ENCODE assay signal across 7 mouse cellular contexts in genomic region chr1:182490568-182490967, GRCm38 (mm10). TPM values are rescaled to one million over a fixed set of nuclear protein-coding genes. Genes with fewer than 3 reads are reported as not detected.
DNase-seq lines count a peak whose midpoint lies in the region; ATAC-seq and TF ChIP-seq lines count a peak whose summit lies in the region.

No protein-coding gene starts in this region.

- peaks cover 6% of the 10 kb centered on the region; the same call in 1 of the 2 replicates for H3K36me3 ChIP-seq in liver, adult 2 months (ENCODE audit: control insufficient read depth, insufficient read depth, low read length)
- H3K36me3 ChIP-seq in liver, embryonic 11.5 days (ENCODE audit: control insufficient read depth, insufficient read depth, low read length) = peaks cover 11% of the 10 kb centered on the region; the same call in 1 of the 2 replicates
- H3K36me3 ChIP-seq in forebrain, embryonic 15.5 days = peaks cover 23% of the 10 kb centered on the region

- H3K4me2 ChIP-seq in liver, embryonic 11.5 days = no peak overlapping the region
- no peak overlapping the region for H3K4me2 ChIP-seq in forebrain, embryonic 15.5 days (replicated peaks)

- no peak overlapping the region for H3K4me3 ChIP-seq in liver, adult 2 months (ENCODE audit: insufficient read depth, low read depth, low read length)
- H3K4me3 ChIP-seq in liver, embryonic 11.5 days (ENCODE audit: low read depth, low read length) = no peak overlapping the region
- H3K4me3 ChIP-seq in forebrain, embryonic 15.5 days = no peak overlapping the region

- peaks cover 7% of the 10 kb centered on the region for H3K4me1 ChIP-seq in liver, adult 2 months (ENCODE audit: control insufficient read depth, insufficient read depth, low read length)
- H3K4me1 ChIP-seq in liver, embryonic 11.5 days (replicated peaks; ENCODE audit: control insufficient read depth, insufficient read depth, low read length) = peaks cover 11% of the 10 kb centered on the region
- H3K4me1 ChIP-seq in forebrain, embryonic 15.5 days = peaks cover 9% of the 10 kb centered on the region; the same call in 1 of the 2 replicates

- WGBS in liver, adult 2 months = 87% methylated on average over 7 of the region's 7 CpGs
- WGBS in liver, embryonic 11.5 days = 71% methylated on average over 7 of the region's 7 CpGs
- WGBS in forebrain, embryonic 15.5 days = 82% methylated on average over 7 of the region's 7 CpGs

- 0 out of 2 replicates have a peak, but pooled peaks have one; percentile 18 for TF ChIP-seq CTCF in liver, adult 2 months (IDR thresholded peaks at IDR 0.05; ENCODE audit: low read depth, low read length)

- no peak for TF ChIP-seq POLR2A in liver, adult 2 months (IDR thresholded peaks at IDR 0.05; ENCODE audit: extremely low read depth, insufficient read depth, low read length)

- no peaks in the 10 kb centered on the region for H3K27me3 ChIP-seq in liver, adult 2 months (ENCODE audit: control insufficient read depth, insufficient read depth, low read length)
- no peaks in the 10 kb centered on the region for H3K27me3 ChIP-seq in liver, embryonic 11.5 days (replicated peaks; ENCODE audit: control insufficient read depth, insufficient read depth, low read length)
- no peaks in the 10 kb centered on the region for H3K27me3 ChIP-seq in forebrain, embryonic 15.5 days

- H3K9me3 ChIP-seq in liver, embryonic 11.5 days (ENCODE audit: control insufficient read depth, low read length) = no peaks in the 10 kb centered on the region
- H3K9me3 ChIP-seq in forebrain, embryonic 15.5 days = no peaks in the 10 kb centered on the region

- no peak overlapping the region for H3K9ac ChIP-seq in liver, adult 2 months (ENCODE audit: low read depth, low read length)
- H3K9ac ChIP-seq in liver, embryonic 11.5 days (ENCODE audit: low read depth, low read length) = no peak overlapping the region
- H3K9ac ChIP-seq in forebrain, embryonic 15.5 days (replicated peaks) = no peak overlapping the region

- no peak for ATAC-seq in liver, embryonic 11.5 days (replicated peaks; ENCODE audit: low FRiP score)
- ATAC-seq in forebrain, embryonic 15.5 days (replicated peaks) = no peak

- H3K27ac ChIP-seq in liver, adult 2 months (replicated peaks; ENCODE audit: insufficient read depth, low read depth, low read length) = no peak overlapping the region
- H3K27ac ChIP-seq in liver, embryonic 11.5 days (ENCODE audit: low read depth, low read length) = no peak overlapping the region
- peak overlapping the region; percentile 44; the same call in 1 of the 2 replicates for H3K27ac ChIP-seq in forebrain, embryonic 15.5 days (replicated peaks)

- peaks cover 6% of the 10 kb centered on the region; the same call in 1 of the 2 replicates for H3K79me2 ChIP-seq in liver, adult 2 months (ENCODE audit: control insufficient read depth, insufficient read depth, low read length)

- no peak for DNase-seq in liver, adult 2 months (ENCODE audit: extremely low read depth, low read depth, low spot score)
- no peak for DNase-seq in liver, embryonic 11.5 days (ENCODE audit: low spot score)
- DNase-seq in brain, adult 2 months (ENCODE audit: low read depth, low spot score) = peak; percentile 21
- peak; percentile 45 for DNase-seq in naive thymus-derived CD4-positive, alpha-beta T cell, adult 2 months (ENCODE audit: low read depth)
- no peak for DNase-seq in right cerebral cortex, postnatal 4 days
- no peak for DNase-seq in urinary bladder, adult 18-20 months (ENCODE audit: low spot score in 2 of 2)

RNA-seq across cellular contexts. Expression of gene Capn2, which starts 26.8 kb away (rescaled TPM):
- total RNA-seq in liver, adult 2 months (2014; rRNA removed) = 27.8 and 28.1 TPM in 2 replicates
- 9.3 and 10.3 TPM in 2 replicates for polyA plus RNA-seq in liver, adult 2 months (2012; rRNA removed)
- 49.5 and 51.4 TPM in 2 replicates for polyA plus RNA-seq in liver, embryonic 11.5 days (2014; fragmentation: Nextera tagmentation; extraction: Ambion mirVana)
- 70.3 and 72.9 TPM in 2 replicates for polyA plus RNA-seq in forebrain, embryonic 15.5 days (2015; fragmentation: Nextera tagmentation; extraction: Ambion mirVana)

Comparison
In these comparisons a context has a peak if more than half of its experiments do, and no peak if none do; other contexts are left out.
1. DNase-seq: peak in brain, adult 2 months (single experiment) and naive thymus-derived CD4-positive, alpha-beta T cell, adult 2 months (single experiment); none in liver, adult 2 months (single experiment), liver, embryonic 11.5 days (single experiment), right cerebral cortex, postnatal 4 days (single experiment) and urinary bladder, adult 18-20 months (0 of 2).